14 mouse cellular contexts compared by ENCODE assay signal in genomic region chr2:68346606-68347237, GRCm38 (mm10).
DNase-seq lines count a peak whose midpoint lies in the region; ATAC-seq and TF ChIP-seq lines count a peak whose summit lies in the region.
"Had no signal": no experiment of that assay in that cellular context is flagged by ENCODE, and none has a peak within 500 bp of the region (broad histone marks: within the 10 kb centered on the region; RNA-seq: fewer than 3 reads in every experiment).

No protein-coding gene starts in this region.

- TF ChIP-seq POLR2A in olfactory bulb, adult 2 months (IDR thresholded peaks at IDR 0.05; ENCODE audit: insufficient read depth, low read depth, low read length): no peak

- WGBS in olfactory bulb, adult 2 months: 58% methylated on average over 8 of the region's 8 CpGs

- 0 out of 2 replicates have a peak, but pooled peaks have one; percentile 18 for ATAC-seq in cerebellum, adult (ENCODE audit: insufficient number of reproducible peaks, low FRiP score, low TSS enrichment)

- TF ChIP-seq CTCF in olfactory bulb, adult 2 months (IDR thresholded peaks at IDR 0.05; ENCODE audit: insufficient read depth, low read depth, low read length): no peak

- H3K4me1 ChIP-seq in olfactory bulb, adult 2 months (ENCODE audit: control insufficient read depth, insufficient read depth, low read length): peaks cover 27% of the 10 kb centered on the region

- H3K27ac ChIP-seq in olfactory bulb, adult 2 months (ENCODE audit: insufficient read depth, low read depth, low read length): peak overlapping the region; percentile 46; the same call in 1 of the 2 replicates
- H3K27ac ChIP-seq: heart, adult 2 months; lung, embryonic 15.5 days had no signal

- no peak overlapping the region for H3K4me3 ChIP-seq in olfactory bulb, adult 2 months (ENCODE audit: insufficient read depth, low read depth, low read length)
- H3K4me3 ChIP-seq: heart, adult 2 months; lung, embryonic 15.5 days; myocyte had no signal

- DNase-seq in cerebellum, adult 9-10 months: no peak
- DNase-seq in right cerebral cortex, adult 18-20 months: peak; percentile 29
- DNase-seq in right cerebral cortex, postnatal 14 days: no peak
- DNase-seq in layer of hippocampus, adult 9-11 months: peak; percentile 51
- no peak for DNase-seq in kidney, adult 8-10 months
- no peak for DNase-seq in yolk sac, embryonic 10.5 days (ENCODE audit: low spot score)
- DNase-seq: adrenal gland, postnatal 36 days; cerebellum, postnatal 25 days; heart, adult 2 months; thymus, postnatal 4 days had no signal

Comparison
In these comparisons a context has a peak if more than half of its experiments do, and no peak if none do; other contexts are left out.
1. DNase-seq: peak in right cerebral cortex, adult 18-20 months (single experiment) and layer of hippocampus, adult 9-11 months (single experiment); none in cerebellum, adult 9-10 months (single experiment), right cerebral cortex, postnatal 14 days (single experiment), kidney, adult 8-10 months (0 of 2) and yolk sac, embryonic 10.5 days (single experiment).